Mouse (Mus musculus): ENCODE data around the gene Plcl2.

DNA sequence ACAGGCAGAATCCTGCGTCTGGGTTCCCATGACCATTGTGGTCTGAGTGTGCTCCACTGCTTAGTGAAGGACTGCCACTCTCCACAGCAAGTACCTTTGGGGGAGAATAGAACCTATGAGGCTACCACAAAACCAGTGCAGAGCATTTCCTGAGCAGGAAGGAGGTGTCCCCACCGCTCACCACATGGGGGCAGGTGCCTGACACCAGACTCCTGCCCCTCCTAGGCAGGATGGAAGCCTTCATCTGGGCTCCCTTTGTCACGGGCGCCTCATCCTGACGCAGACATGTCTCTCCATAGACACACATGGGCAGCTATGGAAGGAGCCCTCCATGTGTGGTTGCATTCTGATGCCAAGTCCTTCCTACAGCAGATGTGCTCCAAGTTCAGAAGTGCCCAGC lies 222.7 kb downstream of the Plcl2 start:
- no peak for TF ChIP-seq CTCF (IDR thresholded peaks at IDR 0.05 in 2 of 3, conservative IDR thresholded peaks at IDR 0.05 in 1 of 3; ENCODE audit: control insufficient read depth in 1 of 3, insufficient read depth in 1 of 3, low read depth in 2 of 3, low read length in 3 of 3, poor library complexity in 1 of 3, severe bottlenecking in 1 of 3)
- no peak for TF ChIP-seq TBP (IDR thresholded peaks at IDR 0.05; ENCODE audit: low read depth, low read length)
- no peak for TF ChIP-seq MXI1 (IDR thresholded peaks at IDR 0.05; ENCODE audit: low read depth, low read length)
- TF ChIP-seq HCFC1 (IDR thresholded peaks at IDR 0.05; ENCODE audit: low read depth, low read length) = no peak
- TF ChIP-seq TCF12 (IDR thresholded peaks at IDR 0.05; ENCODE audit: low read depth, low read length) = no peak
- TF ChIP-seq USF1 (IDR thresholded peaks at IDR 0.05; ENCODE audit: low read depth, low read length) = no peak
- no peak for TF ChIP-seq ZNF384 (IDR thresholded peaks at IDR 0.05; ENCODE audit: low read depth, low read length)
- no peak for TF ChIP-seq RCOR1 (IDR thresholded peaks at IDR 0.05; ENCODE audit: low read depth, low read length)
- no peak for TF ChIP-seq POLR2AphosphoS2 (IDR thresholded peaks at IDR 0.05; ENCODE audit: low read length)

Measured in MEL (cell line).